Mouse (Mus musculus) mouse embryonic stem cell (cell line): ENCODE measurements around the gene Cabin1.

ENCODE experiments used
- in situ Hi-C, 2 experiments: fragments of 300-500 bp; cut with MboI; formaldehyde crosslinking; loops; 1 replicate in 1 of 2; 3 replicates in 1 of 2; pipeline ENCODE4 v1.14.3; 2019 to 2020; ENCODE audit warnings: low sequenced_read_pairs in 2 of 2, low pct_unique_long_range_greater_than_20kb in 1 of 2, mixed read lengths in 1 of 2; ENCODE audit not compliant: unreplicated experiment in 1 of 2

Gene Cabin1

DNA sequence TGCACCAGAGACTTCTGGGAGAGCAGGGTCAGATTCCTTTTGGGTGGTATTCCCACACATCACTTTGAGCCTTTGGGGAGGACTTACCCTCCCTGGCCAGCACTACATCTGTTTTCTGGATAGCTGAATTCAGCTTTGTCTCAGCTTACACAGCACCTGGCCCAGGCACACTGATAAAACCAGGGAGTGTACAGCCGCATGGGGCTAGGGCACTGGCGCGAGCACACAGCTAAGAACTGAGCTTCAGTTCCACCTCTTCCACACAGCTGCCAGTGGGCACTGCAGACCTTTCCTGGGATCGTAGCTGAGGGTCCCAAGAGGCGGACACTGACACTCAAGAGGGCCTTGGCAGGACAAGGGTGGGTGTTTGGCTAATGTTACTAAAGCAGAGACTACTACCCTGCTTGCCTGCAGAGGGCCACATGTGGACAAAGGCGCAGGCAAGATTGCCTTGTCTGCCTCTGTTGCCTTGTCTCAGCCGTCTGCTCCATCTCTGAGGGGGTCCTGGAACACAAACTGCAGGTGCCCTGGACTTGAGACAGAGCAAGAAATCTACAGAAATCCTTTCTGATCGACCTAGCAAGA, 57.4 kb downstream of the Cabin1 start:
- in situ Hi-C loops: loop anchor here in 1 of 2 experiments (10.0 kb wide), 1 partner anchor 122 kb away; the partner anchor contains the start of gene Ggt5

DNA sequence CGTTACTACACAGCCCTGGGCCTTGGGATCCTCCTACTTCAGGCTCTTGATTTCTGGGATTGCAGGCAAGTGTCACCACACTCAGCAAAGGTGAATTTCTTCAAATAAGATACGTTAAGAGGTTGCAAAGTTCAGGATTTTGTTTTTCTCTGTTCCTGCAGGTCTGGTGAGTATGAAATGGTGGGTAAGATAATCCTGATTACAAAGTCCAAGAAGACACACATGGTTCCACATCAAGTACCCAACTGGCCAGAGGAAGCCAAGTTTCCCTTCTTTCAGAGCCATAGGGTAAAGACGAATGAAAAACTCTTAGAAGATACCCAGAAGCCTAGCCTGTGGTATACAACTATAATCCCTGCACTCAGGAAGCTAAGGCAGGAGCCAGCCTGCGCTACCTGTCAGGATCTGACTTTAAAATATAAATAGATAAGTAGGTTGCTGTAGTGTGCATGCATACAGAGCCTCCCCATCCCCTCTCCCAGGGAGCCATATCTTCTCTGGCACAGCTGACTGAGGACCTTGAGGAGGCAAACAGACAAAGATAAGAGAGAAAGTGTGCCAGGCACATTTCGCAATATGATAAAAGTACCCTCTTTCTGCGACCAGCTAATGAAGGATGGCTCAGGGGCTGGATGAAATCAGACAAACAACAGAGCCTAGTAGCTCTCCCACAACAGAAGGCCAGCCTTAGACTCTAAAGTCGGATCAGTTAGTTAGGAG, 58.3 kb downstream of the Cabin1 start:
- in situ Hi-C loops: loop anchor here in 1 of 2 experiments (10.0 kb wide), 1 partner anchor 121 kb away; the partner anchor contains the start of gene Ggt5

DNA sequence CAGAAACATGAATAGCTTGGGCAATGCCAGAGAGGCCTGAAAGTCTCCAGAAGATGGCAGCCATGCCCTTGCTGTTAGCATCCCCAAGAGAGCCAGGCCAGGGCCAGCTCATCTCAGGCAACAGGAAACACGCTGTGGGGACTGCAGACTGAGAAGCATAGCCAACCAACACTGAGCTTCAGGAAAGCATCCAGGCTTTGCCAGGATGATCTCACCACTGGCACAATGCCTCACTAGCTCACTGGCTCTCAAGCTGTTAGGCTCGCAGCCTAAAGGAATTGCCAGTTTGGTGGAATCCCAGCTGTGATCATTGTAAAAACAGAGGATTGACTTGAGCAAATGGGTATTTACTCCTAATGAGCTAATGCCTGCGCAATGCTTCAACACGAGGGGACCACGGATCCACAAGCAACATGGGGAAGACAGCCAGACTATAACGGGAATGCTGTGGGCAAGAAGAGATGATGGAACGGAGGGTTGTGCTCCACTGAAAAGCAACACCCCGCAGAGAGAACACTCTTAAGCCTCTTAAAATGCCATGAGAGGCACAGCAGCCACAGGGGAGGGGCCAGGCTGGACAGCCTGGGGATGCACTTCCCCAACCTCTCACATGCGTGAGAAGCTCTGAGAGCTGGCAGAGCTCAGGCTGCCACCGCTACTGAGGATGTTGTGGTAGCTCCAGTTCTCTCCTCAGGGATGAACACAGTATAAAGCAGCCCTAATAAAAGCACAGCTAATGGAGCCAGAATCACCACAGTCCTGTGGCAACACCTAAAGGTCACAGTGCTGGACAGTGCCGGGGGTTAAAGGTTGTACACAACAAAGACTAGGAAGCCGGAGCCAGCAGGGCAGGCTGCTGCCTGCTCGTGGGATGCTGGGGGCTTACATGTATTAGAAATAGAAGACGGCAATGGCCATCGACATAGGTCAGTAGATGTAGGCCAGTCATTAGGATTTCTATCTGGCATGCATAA, 59.6 kb downstream of the Cabin1 start:
- in situ Hi-C loops: loop anchor here in 1 of 2 experiments (10.0 kb wide), 1 partner anchor 120 kb away; the partner anchor contains the start of gene Ggt5

DNA sequence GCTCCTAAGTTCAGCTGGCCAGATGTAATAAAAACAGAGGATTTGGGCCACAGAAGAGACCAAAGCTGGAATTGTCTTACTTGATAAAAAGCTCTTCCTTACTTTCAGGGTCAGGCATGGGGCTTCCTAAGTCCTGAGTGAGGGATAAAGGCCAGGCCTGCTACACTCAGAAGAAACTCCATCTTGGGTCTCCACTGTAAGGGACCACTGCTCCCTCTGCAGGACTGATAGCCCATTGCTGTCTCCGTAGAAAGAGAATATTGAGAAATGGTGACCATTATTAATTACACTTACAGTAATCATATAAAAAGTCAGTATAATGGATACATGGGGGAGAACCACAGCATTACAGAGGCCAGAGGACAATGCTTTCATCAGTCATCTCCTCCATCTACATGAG, 60.6 kb downstream of the Cabin1 start:
- in situ Hi-C loops: loop anchor here in 1 of 2 experiments (10.0 kb wide), 1 partner anchor 119 kb away; the partner anchor contains the start of gene Ggt5

DNA sequence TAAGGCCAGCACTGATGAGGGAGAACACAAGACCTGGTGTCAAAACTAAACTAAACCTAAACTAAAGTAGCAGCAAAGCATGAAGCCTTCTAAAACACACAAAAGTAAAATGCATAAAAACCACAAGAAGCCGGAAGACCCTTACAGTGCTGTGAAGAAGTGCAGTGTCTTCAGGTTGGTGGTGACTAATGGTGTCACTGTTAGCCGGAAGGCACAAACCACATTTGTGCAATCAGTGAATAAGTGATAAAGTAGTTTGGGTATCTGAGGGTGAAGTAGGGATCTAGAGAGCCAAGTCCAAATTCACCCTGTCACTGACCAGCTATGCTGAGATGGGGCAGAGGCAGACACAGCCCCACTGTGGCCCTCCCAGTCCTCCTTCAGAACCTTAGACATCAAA, 61.6 kb downstream of the Cabin1 start:
- in situ Hi-C loops: loop anchor here in 1 of 2 experiments (10.0 kb wide), 1 partner anchor 118 kb away; the partner anchor contains the start of gene Ggt5

DNA sequence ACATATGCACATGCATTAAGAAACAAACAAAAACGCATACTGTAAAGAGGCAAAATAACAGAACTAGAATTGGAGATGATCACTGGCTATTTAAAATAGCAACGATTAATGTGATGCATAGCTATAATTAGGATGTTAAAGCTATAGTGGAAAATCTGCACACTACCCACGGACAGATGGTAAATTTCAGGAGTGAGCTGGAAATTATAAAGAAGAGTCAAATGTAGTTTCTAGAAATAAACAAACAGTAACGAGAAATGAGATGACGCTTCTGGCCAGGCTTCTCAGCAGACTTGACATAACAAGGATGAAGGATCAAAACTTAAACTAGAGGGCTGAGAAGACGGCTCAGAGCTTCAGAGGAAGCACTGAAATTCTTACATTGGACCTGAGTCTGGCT, 62.9 kb downstream of the Cabin1 start:
- in situ Hi-C loops: loop anchor here in 1 of 2 experiments (10.0 kb wide), 1 partner anchor 116 kb away; the partner anchor contains the start of gene Ggt5

DNA sequence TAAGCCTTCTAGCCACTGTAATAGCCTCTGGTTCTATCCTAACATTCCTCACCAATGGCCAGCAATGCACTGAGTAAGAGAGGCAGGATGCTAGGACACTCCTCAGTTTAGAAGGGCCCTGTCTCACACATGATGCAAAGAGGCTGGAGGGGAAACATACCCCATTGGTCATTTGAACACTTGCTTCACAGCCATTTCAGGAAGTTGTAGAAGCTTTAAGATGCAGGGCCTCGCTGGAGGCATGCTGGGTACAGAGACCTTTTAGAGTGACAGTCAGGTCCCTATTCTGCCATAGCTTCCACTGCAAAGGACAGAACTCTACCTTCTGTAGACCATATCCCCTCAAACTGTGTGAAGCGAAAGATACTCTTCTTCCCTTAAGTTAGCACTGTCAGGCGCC, 66.4 kb downstream of the Cabin1 start:
- in situ Hi-C loops: no loop called here

DNA sequence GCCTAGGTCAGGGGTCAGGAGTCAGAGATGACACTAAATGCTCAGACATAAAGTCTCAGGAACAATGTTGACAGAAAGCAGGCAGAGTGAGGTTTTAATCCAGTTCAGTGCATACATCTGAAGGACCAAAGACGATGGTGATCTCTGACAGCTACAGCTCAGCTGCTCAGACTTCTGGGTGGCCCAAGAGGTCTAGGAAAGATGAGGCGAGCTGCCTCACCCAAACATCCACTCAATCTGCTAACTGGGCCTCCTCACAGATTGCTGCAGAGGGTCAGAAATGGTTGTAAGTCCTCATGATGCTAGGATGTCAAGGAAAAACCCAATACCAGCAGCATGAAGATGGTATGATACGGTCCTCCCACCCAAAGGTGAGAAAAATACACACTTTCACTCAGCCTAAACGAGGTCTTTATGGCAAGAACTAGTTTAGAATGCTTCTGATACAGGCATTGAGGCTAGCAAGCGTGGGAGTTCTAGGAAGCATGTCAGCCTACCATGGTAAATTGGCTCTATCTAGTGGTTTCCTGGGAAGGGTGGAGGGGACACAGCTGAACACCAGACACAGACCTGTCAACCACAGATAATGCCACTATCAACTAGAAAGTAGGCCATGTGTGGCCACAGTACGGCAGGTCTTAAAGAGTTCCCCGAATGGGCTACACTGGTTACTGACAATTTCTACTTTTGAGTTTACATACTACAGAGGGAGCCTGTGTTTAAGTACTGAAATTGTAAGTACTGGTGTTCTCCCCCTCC, 67.4 kb downstream of the Cabin1 start:
- in situ Hi-C loops: no loop called here

DNA sequence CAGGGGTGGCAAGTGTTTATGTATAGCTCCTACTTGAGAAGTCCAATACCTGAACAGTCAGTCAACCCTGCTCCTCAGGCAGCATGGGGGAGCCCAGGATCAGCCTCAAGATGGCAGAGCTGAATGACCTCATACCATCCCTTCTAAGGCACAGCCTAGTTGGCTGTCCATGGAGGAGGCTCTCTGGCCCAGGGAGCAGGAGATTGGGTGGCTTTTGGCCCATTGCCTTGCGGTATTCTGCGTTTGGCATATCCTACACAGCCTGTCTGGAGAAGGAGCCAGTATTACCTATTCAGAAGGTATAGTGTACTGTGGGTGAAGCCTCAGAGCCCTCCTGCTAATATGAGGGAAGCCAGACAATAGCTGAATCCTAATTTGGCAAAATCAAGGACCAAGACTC, 68.6 kb downstream of the Cabin1 start:
- in situ Hi-C loops: no loop called here

DNA sequence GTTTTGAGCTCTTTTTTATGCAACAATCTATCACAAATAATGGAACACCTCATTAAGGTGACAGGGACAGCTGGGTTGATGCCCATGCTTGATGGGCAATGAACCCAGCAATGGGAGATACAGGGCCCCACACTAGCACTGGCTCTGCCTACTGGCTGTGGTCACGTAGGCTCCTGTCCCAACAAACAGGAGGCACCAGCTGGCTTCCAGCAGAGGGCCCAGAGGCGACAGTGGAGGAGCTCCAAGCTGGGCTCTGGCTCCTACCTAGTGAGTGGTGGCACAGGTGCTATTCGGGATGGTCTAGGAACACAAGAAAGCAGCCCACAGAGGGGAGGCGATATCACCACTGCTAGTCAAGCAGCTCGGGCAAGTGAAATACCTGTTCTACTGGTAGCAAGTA, 69.1 kb downstream of the Cabin1 start:
- in situ Hi-C loops: no loop called here

DNA sequence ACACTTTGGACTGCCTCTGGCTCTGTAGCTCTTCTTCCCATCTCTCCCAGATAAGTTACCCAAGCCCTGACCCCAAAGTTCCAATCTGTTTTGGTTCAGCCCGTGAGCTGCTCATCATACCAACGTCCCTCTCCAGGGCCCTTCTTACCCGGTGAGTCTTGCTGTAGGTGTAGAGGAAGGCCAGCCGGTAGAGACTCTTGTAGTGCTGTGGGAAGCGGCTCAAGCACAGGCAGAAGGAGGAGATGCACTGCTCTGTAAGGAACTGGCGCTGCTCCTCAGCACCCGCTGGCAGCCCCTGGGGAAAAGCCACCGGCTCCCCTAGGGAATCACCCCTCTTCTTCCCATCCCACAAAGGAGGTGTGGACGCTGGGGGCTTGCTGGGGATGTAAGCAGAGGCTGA, 69.6 kb downstream of the Cabin1 start:
- in situ Hi-C loops: no loop called here

DNA sequence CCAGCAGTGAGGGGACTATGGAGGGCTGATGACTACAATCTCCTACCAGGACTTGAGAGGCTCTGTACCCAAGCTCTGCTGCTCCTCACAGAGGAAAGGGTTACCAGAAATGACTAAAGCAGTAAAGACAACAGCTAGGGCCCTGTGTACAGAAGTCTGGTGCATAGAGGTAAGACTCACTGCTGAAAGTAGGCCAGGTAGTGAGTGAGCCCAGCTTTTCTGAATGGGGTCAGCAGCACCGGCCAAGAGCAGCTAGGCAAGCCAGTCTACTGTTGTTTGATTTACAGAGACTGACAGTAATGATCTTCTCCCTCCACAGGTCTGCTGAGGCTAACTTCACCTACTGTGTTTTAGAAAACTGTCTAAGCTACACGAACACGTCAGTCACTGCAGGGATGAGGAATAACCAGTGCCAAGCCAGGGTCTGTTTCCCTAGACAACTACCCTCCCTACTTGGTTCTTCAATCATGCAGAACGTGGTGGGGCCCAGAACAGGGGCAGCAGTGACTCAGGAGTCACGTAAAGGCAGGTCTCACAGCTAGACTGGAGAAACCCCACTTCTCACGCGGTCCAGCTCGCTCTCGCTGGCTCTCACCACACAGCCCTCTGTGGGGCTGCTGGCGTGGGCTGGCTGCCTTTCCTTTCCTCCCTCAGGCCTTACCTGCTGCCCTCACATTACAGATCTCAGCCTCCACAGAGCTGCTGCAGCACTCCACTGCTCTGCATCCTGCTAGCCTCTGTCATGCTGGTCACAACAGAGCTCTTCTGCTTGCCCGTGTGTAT, 70.5 kb downstream of the Cabin1 start:
- in situ Hi-C loops: no loop called here

DNA sequence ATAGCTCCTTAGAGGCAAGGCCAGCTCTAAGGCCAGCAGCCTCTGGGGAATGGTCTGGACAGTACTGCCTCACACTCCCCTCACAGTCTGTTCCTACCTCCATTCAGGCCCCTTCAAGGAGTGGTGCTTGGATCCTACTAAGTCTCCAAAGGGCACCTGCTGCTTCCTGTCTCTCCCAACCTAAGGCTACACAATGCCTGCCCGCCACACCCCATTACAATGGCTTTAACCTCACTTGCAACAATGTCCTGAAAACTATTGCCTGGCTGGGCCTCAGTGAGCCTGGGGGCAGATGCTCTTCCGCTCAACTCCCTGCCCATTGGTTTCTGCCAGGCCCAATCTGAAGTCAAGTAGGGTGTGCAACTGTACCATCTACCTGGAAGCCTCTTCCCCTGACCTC, 75.5 kb downstream of the Cabin1 start:
- in situ Hi-C loops: no loop called here

DNA sequence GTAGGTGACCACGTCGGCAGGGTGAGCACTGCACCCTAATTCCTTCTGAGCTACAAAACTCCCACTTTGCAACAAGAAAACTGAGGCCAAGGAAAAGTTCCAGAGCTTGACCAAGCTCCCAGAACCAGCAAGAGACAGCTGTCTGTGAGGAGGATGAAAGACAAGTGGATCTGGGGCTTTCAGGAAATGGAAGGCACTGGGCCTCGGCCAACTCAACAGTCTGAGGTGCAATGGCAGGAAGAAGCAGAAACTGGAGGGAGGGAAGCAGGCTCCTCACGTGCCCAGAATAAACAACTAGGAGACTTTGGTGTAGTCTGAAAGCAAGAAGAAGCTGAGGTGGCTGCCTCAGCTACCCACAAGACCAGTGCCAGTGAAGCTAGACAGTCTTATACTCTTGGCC, 77.4 kb downstream of the Cabin1 start:
- in situ Hi-C loops: no loop called here

DNA sequence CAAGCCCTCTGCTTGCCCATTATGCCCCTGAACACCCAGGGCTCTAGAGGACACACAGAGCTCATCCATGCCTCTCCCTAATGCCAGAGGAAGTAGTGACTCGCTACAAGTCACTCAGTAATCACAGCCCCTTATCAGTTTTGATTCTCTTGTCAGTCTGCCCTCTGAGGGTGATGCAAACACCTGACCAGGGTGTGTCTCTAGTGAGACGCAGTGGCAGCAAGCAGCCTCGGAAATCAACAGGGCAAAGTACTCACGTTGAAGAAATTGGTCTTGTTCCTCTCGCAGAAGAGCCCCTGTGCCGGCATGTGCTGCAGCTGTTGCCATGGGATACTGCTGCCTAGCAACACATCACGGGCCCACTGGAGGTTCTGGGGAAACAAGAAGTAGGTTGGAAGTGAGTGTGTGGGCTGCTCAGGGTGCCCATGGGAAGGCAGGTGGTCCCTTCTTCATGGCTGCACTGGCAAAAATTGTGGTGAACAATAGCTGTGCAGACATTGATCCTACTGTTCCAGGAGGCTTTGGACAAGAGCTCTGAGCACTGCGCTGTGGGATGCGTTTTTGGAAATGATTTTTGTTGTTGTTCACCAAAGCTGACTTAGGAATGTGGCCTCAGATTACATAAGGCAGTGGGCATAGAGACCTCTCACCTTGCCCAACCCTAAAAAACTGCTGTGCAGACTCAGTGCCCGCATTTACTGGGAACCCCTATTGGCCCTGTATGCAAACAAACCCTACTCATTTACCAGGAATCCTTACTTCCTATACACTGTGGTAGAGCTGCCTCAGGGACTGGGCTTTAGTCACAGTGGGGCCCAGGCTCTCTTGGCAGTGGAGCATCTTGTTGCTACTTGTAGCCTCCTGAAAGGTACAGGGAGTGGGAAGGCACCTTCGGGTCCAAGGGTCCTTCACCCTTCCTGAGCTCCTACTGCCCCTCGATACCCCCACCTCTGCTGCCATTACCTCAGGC, 79.8 kb downstream of the Cabin1 start:
- in situ Hi-C loops: no loop called here

DNA sequence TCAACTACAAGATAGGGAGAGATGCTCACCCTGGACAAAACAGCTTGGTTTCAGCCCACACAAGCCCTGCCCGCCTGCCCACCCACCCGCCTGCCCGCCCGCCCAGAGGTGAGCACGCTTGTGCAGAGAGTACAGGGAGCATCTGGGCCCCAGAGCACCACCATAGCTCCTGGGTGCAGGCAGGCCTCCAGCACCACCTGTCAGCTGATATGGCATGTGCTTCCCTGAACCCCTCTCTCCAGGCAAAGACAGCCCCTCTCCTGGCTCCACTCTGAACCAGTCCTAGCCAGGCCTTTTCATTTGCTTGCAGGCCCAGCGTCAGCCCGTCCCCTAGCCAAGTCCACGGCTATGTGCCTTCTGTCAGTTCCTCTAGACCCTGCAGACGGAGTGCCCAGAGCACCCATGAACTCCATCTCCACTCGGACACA, 83.6 kb downstream of the Cabin1 start:
- in situ Hi-C loops: no loop called here
